Mouse (Mus musculus): ENCODE results near the gene Klhl10. TPM values are rescaled to one million over a fixed set of nuclear protein-coding genes. Genes with fewer than 3 reads are reported as not detected.

Gene Klhl10
- polyA plus RNA-seq, 1 experiment from 2014 or later, result 0.80 TPM

DNA sequence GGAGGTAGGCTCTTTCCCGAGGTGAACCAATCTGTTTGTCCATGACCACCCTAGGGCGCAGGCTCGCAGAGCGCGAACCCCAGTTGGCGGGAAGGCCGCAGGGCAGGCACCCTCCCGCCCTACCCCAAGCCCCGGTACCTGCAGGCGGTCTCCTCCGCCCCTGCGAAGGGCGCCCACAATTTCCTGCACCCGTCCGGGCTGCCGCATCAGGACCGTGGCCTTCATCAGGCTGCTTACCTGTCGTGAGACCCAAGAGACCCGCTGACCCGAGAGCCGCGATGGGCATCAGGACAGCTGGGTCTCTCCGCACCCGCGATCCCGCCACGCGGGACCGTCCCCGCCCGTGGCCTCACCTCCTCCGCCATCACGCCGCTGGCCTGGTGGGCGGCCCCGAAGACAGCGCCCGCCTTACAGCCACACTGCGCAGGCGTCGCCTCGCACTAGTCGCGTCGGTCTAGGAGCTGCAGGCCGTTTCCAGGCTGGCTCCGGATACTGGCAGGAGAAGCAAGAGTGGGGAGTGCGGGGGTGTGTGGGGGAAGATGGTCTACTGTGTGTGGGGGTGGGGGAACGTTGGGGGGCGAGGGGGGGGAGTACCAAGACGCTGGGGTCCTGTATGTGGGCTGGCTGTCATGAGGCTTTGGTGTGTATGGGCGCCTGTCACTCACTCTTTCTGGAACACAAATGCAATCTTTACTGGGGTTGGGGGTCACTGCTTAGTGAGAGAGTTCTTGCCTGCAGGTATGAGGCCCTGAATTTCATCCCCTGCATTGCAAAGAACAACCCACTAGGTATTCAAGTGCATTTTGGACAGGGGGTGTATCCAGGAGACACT lies 810 bp upstream of the Klhl10 start:
- peak overlapping the region; percentile 78 for H3K4me2 ChIP-seq (ENCODE audit: low read length)
- peak; percentile 98 for ATAC-seq
- H3K27ac ChIP-seq (ENCODE audit: low read length), result peak overlapping the region; percentile 56; the same call in 1 of the 2 replicates
- H3K36me3 ChIP-seq (ENCODE audit: control insufficient read depth, insufficient read depth), result 0 out of 2 replicates have a peak, but pooled peaks cover 2% of the 10 kb centered on the region
- peaks cover 17% of the 10 kb centered on the region for H3K4me1 ChIP-seq (replicated peaks; ENCODE audit: control insufficient read depth, insufficient read depth, low read length)
- 1% methylated on average over 51 of the region's 52 CpGs for WGBS
- peak overlapping the region; percentile 92 for H3K9ac ChIP-seq (replicated peaks; ENCODE audit: low read depth, low read length)
- H3K27me3 ChIP-seq (replicated peaks; ENCODE audit: control insufficient read depth, insufficient read depth, low read length), result no peaks in the 10 kb centered on the region
- no peaks in the 10 kb centered on the region for H3K9me3 ChIP-seq (ENCODE audit: control insufficient read depth, low read length)
- H3K4me3 ChIP-seq (replicated peaks; ENCODE audit: low read length), result peak overlapping the region; percentile 89

DNA sequence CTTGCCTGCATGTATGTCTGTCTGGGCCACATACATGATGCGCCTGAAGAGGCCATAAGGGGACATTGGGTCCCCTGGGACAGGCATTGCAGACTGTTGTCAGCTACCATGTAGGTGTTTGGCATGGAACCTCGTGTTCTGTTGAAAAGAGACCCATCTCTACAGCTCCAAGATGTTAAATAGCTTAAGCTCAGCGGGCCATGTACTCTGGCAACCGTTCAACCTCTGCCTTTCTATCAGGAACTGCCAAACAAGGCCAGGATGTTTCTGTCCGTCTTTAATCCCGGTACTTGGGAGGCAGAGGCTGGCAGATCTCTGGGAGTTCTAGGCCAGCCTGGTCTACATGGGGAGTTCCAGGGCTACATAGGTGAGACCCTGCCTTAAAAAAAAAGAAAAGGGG lies 908 bp downstream of the Klhl10 start:
- 76% methylated on average over 6 of the region's 6 CpGs for WGBS
- Histone ChIP-seq H3K27me3 (replicated peaks; ENCODE audit: control insufficient read depth, insufficient read depth, low read length) (no peaks in the 10 kb centered on the region), H3K9ac (replicated peaks; ENCODE audit: low read depth, low read length) (no peak overlapping the region), H3K4me3 (replicated peaks; ENCODE audit: low read length) (no peak overlapping the region), H3K36me3 (ENCODE audit: control insufficient read depth, insufficient read depth) (no peaks in the 10 kb centered on the region), H3K4me2 (ENCODE audit: low read length) (no peak overlapping the region), H3K27ac (ENCODE audit: low read length) (no peak overlapping the region), H3K9me3 (ENCODE audit: control insufficient read depth, low read length) (no peaks in the 10 kb centered on the region), H3K4me1 (replicated peaks; ENCODE audit: control insufficient read depth, insufficient read depth, low read length) (peaks cover 17% of the 10 kb centered on the region)
- no peak for ATAC-seq

DNA sequence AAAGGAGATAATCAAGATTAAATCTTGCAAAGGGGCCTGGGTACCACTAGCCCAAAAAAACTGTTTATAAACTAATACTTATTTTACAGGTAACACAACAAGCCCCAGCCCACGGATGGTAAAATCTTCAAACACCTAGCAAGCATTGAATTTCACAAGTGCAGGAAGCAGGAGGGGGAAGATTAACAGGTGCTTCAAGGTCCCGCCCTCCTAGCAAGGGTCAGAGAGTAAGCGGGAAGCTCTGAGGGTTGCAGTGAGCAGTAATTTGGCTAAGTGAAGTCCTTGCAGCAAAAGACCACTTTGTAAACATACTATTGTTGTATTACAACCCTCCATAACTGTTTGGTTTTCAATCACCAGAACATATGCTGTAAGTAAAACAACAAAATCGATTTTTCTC lies 15.5 kb downstream of the Klhl10 start:
- Histone ChIP-seq H3K36me3 (ENCODE audit: control insufficient read depth, insufficient read depth) (peaks cover under 1% of the 10 kb centered on the region; the same call in 1 of the 2 replicates), H3K9ac (replicated peaks; ENCODE audit: low read depth, low read length) (no peak overlapping the region), H3K9me3 (ENCODE audit: control insufficient read depth, low read length) (no peaks in the 10 kb centered on the region), H3K4me2 (ENCODE audit: low read length) (no peak overlapping the region), H3K4me1 (replicated peaks; ENCODE audit: control insufficient read depth, insufficient read depth, low read length) (no peaks in the 10 kb centered on the region), H3K4me3 (replicated peaks; ENCODE audit: low read length) (no peak overlapping the region), H3K27me3 (replicated peaks; ENCODE audit: control insufficient read depth, insufficient read depth, low read length) (no peaks in the 10 kb centered on the region), H3K27ac (ENCODE audit: low read length) (no peak overlapping the region)
- ATAC-seq, result no peak
- WGBS, result 84% methylated on average over 4 of the region's 4 CpGs

DNA sequence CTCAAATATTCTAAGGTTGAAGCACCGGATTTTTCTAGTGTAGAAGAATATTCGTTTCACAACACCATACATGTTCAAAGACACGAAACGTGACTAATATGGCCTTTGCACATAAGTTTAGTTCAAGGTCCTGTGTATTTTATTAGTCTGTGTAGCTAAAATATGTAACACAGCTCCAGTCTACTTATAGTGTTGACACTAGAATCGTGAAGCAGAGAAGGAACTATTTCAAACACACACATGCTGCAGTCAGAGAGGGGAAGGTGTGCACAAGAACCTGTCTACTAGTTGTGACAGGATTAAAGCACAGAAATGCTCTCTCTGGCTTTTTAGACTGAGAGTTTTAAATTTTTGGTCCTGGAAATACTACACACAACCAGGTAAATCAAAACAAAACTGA lies 16.0 kb downstream of the Klhl10 start:
- 93% methylated on average over 5 of the region's 5 CpGs for WGBS
- H3K36me3 ChIP-seq (ENCODE audit: control insufficient read depth, insufficient read depth), result peaks cover 2% of the 10 kb centered on the region; the same call in 1 of the 2 replicates
- H3K4me2 ChIP-seq (ENCODE audit: low read length), result no peak overlapping the region
- no peak for ATAC-seq
- H3K27me3 ChIP-seq (replicated peaks; ENCODE audit: control insufficient read depth, insufficient read depth, low read length), result no peaks in the 10 kb centered on the region
- no peak overlapping the region for H3K4me3 ChIP-seq (replicated peaks; ENCODE audit: low read length)
- H3K9me3 ChIP-seq (ENCODE audit: control insufficient read depth, low read length), result no peaks in the 10 kb centered on the region
- no peak overlapping the region for H3K9ac ChIP-seq (replicated peaks; ENCODE audit: low read depth, low read length)
- no peaks in the 10 kb centered on the region for H3K4me1 ChIP-seq (replicated peaks; ENCODE audit: control insufficient read depth, insufficient read depth, low read length)
- no peak overlapping the region for H3K27ac ChIP-seq (ENCODE audit: low read length)

DNA sequence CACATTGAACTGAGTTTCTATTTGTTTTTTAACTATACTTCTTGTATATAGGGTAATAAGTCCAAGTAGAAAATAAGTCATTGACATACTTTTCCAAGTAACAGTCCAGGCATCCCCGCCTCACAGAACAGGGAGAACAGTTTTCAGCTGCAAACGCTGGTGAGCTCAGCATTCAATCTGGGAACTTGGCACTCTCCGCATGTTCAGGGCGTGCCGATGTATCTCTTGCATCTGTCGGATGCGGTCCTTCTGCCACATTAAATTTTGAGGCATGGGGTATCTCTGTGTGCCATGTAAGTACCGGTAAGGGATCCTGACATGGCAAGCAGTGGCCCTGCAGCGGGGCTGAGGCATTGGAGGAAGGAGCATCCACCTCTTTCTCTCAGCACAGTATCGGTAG lies 21.0 kb downstream of the Klhl10 start:
- H3K27ac ChIP-seq (ENCODE audit: low read length), result no peak overlapping the region
- no peaks in the 10 kb centered on the region for H3K27me3 ChIP-seq (replicated peaks; ENCODE audit: control insufficient read depth, insufficient read depth, low read length)
- H3K4me2 ChIP-seq (ENCODE audit: low read length), result no peak overlapping the region
- no peaks in the 10 kb centered on the region for H3K4me1 ChIP-seq (replicated peaks; ENCODE audit: control insufficient read depth, insufficient read depth, low read length)
- no peak overlapping the region for H3K4me3 ChIP-seq (replicated peaks; ENCODE audit: low read length)
- H3K9ac ChIP-seq (replicated peaks; ENCODE audit: low read depth, low read length), result no peak overlapping the region
- ATAC-seq, result no peak
- H3K36me3 ChIP-seq (ENCODE audit: control insufficient read depth, insufficient read depth), result peaks cover 5% of the 10 kb centered on the region
- WGBS, result 78% methylated on average over 10 of the region's 10 CpGs
- H3K9me3 ChIP-seq (ENCODE audit: control insufficient read depth, low read length), result no peaks in the 10 kb centered on the region

DNA sequence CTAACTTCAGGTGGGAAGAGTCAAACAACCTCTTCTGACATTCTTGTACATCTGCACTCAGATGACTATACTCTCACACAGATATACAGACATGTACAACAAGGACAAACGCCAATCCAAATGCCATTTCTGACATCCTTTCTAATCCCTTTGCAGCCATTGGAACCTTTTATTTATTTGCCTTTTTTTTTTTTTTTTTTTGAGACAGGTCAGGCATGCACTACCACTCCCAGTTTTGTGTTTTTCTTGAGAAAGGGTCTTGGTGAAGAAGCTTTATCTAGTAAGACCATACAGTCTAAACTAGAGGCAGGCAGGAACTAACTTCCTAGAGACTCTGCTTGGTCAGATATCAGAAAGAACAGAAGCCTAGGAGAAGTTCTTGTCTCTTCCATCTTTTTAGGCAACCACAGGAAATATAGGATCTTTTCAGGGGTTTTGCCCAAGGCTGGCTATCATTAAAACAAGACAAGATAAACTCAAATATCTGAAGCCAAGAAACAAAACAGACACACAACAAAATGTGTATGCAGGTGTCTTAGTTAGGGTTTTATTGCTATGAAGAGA lies 23.6 kb downstream of the Klhl10 start:
- Histone ChIP-seq H3K27ac (ENCODE audit: low read length) (no peak overlapping the region), H3K27me3 (replicated peaks; ENCODE audit: control insufficient read depth, insufficient read depth, low read length) (no peaks in the 10 kb centered on the region), H3K4me2 (ENCODE audit: low read length) (no peak overlapping the region), H3K36me3 (ENCODE audit: control insufficient read depth, insufficient read depth) (peaks cover 5% of the 10 kb centered on the region), H3K4me3 (replicated peaks; ENCODE audit: low read length) (no peak overlapping the region), H3K9ac (replicated peaks; ENCODE audit: low read depth, low read length) (no peak overlapping the region), H3K9me3 (ENCODE audit: control insufficient read depth, low read length) (no peaks in the 10 kb centered on the region), H3K4me1 (replicated peaks; ENCODE audit: control insufficient read depth, insufficient read depth, low read length) (peaks cover 8% of the 10 kb centered on the region)
- WGBS, result 98% methylated on average over 1 of the region's 1 CpGs
- no peak for ATAC-seq

- H3K4me1 ChIP-seq (replicated peaks; ENCODE audit: control insufficient read depth, insufficient read depth, low read length), result peaks cover 13% of the 10 kb centered on the region
Observed at GRCm38 (mm10) chr11:100465833-100466232, 24.1 kb downstream of the Klhl10 start.

GRCm38 (mm10) chr11:100471352-100472196 lies 29.9 kb downstream of the Klhl10 start:
- WGBS, result 3% methylated on average over 30 of the region's 30 CpGs
- Histone ChIP-seq H3K4me3 (replicated peaks; ENCODE audit: low read length) (peak overlapping the region; percentile 89), H3K4me2 (ENCODE audit: low read length) (peak overlapping the region; percentile 75), H3K9ac (replicated peaks; ENCODE audit: low read depth, low read length) (peak overlapping the region; percentile 91), H3K27me3 (replicated peaks; ENCODE audit: control insufficient read depth, insufficient read depth, low read length) (no peaks in the 10 kb centered on the region), H3K36me3 (ENCODE audit: control insufficient read depth, insufficient read depth) (peaks cover 6% of the 10 kb centered on the region), H3K9me3 (ENCODE audit: control insufficient read depth, low read length) (no peaks in the 10 kb centered on the region), H3K27ac (ENCODE audit: low read length) (peak overlapping the region; percentile 89), H3K4me1 (replicated peaks; ENCODE audit: control insufficient read depth, insufficient read depth, low read length) (peaks cover 19% of the 10 kb centered on the region)
- ATAC-seq, result peak; percentile 32

More at GRCm38 (mm10) chr11:100465833-100466232, 24.1 kb downstream of the Klhl10 start:
- 93% methylated on average over 1 of the region's 1 CpGs for WGBS
- no peaks in the 10 kb centered on the region for H3K27me3 ChIP-seq (replicated peaks; ENCODE audit: control insufficient read depth, insufficient read depth, low read length)
- H3K27ac ChIP-seq (ENCODE audit: low read length), result no peak overlapping the region
- H3K4me2 ChIP-seq (ENCODE audit: low read length), result no peak overlapping the region
- no peaks in the 10 kb centered on the region for H3K9me3 ChIP-seq (ENCODE audit: control insufficient read depth, low read length)
- H3K36me3 ChIP-seq (ENCODE audit: control insufficient read depth, insufficient read depth), result peaks cover 5% of the 10 kb centered on the region
- no peak overlapping the region for H3K4me3 ChIP-seq (replicated peaks; ENCODE audit: low read length)
- ATAC-seq, result no peak
- no peak overlapping the region for H3K9ac ChIP-seq (replicated peaks; ENCODE audit: low read depth, low read length)

Measured in forebrain, embryonic 16.5 days (tissue).